Mouse (Mus musculus): Measurements from ENCODE around the gene Hepacam2.
A peak's percentile ranks its signal among the peaks of the same experiment; 100 is the strongest.
"Not testable (repeated sequence)": the region's sequence is repeated elsewhere in the genome, so short reads cannot be mapped to it uniquely, and the experiment has no call there.

Hepacam2 gene

GRCm38 (mm10) chr6:3463594-3463993, 34.5 kb downstream of the Hepacam2 start:
- no peak for DNase-seq (ENCODE audit: low read depth, low spot score)

GRCm38 (mm10) chr6:3463026-3463425, 35.1 kb downstream of the Hepacam2 start:
- DNase-seq (ENCODE audit: low read depth, low spot score), result no peak

GRCm38 (mm10) chr6:3455944-3456536, 42.1 kb downstream of the Hepacam2 start:
- DNase-seq (ENCODE audit: low read depth, low spot score), result peak; percentile 1

- no peak for DNase-seq (ENCODE audit: low read depth, low spot score)
These were observed 43.7 kb downstream of the Hepacam2 start for GRCm38 (mm10) chr6:3454421-3454820.

GRCm38 (mm10) chr6:3447404-3447803, 50.7 kb downstream of the Hepacam2 start:
- DNase-seq (ENCODE audit: low read depth, low spot score), result peak; percentile 86

GRCm38 (mm10) chr6:3443905-3444304, 54.2 kb downstream of the Hepacam2 start:
- no peak for DNase-seq (ENCODE audit: low read depth, low spot score)

- no peak for DNase-seq (ENCODE audit: low read depth, low spot score)
These were observed 62.0 kb downstream of the Hepacam2 start for GRCm38 (mm10) chr6:3436087-3436486.

- DNase-seq (ENCODE audit: low read depth, low spot score), result not testable (repeated sequence)
These were observed 67.1 kb downstream of the Hepacam2 start for GRCm38 (mm10) chr6:3430976-3431375.

GRCm38 (mm10) chr6:3427047-3427446, 71.1 kb downstream of the Hepacam2 start:
- no peak for DNase-seq (ENCODE audit: low read depth, low spot score)

GRCm38 (mm10) chr6:3425333-3425732, 72.8 kb downstream of the Hepacam2 start:
- DNase-seq (ENCODE audit: low read depth, low spot score), result not testable (repeated sequence)

GRCm38 (mm10) chr6:3424613-3425277, 73.4 kb downstream of the Hepacam2 start:
- not testable (repeated sequence) for DNase-seq (ENCODE audit: low read depth, low spot score)

All from CD4-positive, CD25-positive, alpha-beta regulatory T cell, adult 2 months (primary cell).